Mouse (Mus musculus) testis, adult 2 months (tissue): ENCODE data around the gene Gm6583.

Source experiments
- CTCF ChIP-seq: fragments of 200-500 bp; IDR thresholded peaks from 2 replicates; pipeline ENCODE4 v1.5.1; 2012; ENCODE audit warnings: low read depth, mild to moderate bottlenecking, inconsistent platforms, low read length, moderate library complexity; ENCODE audit not compliant: control insufficient read depth, insufficient read depth, insufficient replicate concordance
- POLR2A ChIP-seq: fragments of 200-500 bp; IDR thresholded peaks from 2 replicates; pipeline ENCODE4 v1.6.1; 2012; ENCODE audit warnings: low read depth, mild to moderate bottlenecking, inconsistent platforms, low read length, moderate library complexity; ENCODE audit not compliant: control insufficient read depth

DNA sequence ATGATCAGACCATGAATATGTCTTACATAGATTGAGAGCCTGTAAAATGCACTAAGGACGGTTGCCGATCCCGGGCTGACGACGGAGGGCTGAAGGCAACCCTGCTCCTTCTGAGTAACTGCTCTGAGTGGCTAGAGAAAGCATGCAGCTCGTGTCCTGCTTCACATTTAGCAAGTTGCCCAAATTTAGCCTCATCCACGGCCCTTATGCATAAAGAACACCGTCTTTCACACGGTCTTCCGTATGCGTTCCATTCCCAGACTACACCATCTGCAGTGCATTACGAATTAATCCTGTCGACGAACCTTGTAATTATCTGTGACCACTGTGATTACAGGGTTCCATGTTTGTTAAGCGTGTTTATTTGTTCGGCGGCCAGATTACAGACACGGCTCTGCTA lies 40.2 kb upstream of the Gm6583 start:
- TF ChIP-seq POLR2A (no peak), CTCF (no peak)
